Mouse (Mus musculus) cortical plate, adult 2 months (tissue): Measurements from ENCODE around the gene Tcam1. TPM values are rescaled to one million over a fixed set of nuclear protein-coding genes. Genes with fewer than 3 reads are reported as not detected.

Experiments
- H3K27ac ChIP-seq: fragments of 200-500 bp; 2 replicates; pipeline ENCODE4 v1.5.1; 2012; ENCODE audit warnings: low read length, control low read depth, inconsistent platforms; ENCODE audit not compliant: insufficient read depth
- H3K4me1 ChIP-seq: fragments of 200-500 bp; 2 replicates; pipeline ENCODE4 v1.6.1; 2011; ENCODE audit warnings: low read length; ENCODE audit not compliant: control insufficient read depth, insufficient read depth
- H3K4me3 ChIP-seq: fragments of 200-500 bp; 2 replicates; pipeline ENCODE4 v1.5.1; 2011; ENCODE audit warnings: mild to moderate bottlenecking, low read length, control low read depth; ENCODE audit not compliant: insufficient read depth
- CTCF ChIP-seq: fragments of 200-500 bp; IDR thresholded peaks from 2 replicates; pipeline ENCODE4 v1.5.1; 2011; ENCODE audit warnings: mild to moderate bottlenecking, control low read depth, low read length; ENCODE audit not compliant: insufficient read depth; ENCODE audit errors: extremely low read depth
- POLR2A ChIP-seq: fragments of 200-500 bp; IDR thresholded peaks from 2 replicates; pipeline ENCODE4 v1.6.1; 2011; ENCODE audit warnings: mild to moderate bottlenecking, low read length, control low read depth; ENCODE audit not compliant: insufficient read depth; ENCODE audit errors: extremely low read depth
- polyA plus RNA-seq: library from polyadenylated mRNA; depleted of rRNA; stranded (reverse); fragments of >200 nt; gene quantifications from 2 replicates; pipeline ENCODE4 v1.2.3, GENCODE M21; 2012

The Tcam1 gene
- polyA plus RNA-seq, 1 experiment, result 0.13 TPM

GRCm38 (mm10) chr11:106272644-106273310 is 3.7 kb upstream of the Tcam1 start, which contains the start of gene Smarcd2:
Gene Smarcd2 (minus strand): TSS chr11:106272972.
- TF ChIP-seq CTCF (no peak), POLR2A (peak; percentile 63)
- peak within 1 kb of the TSS; percentile 80 for H3K27ac ChIP-seq
- peaks cover 5% of the 10 kb centered on the region for H3K4me1 ChIP-seq
- H3K4me3 ChIP-seq, result peak within 1 kb of the TSS; percentile 50

- H3K27ac ChIP-seq, result no peak overlapping the region
- H3K4me1 ChIP-seq, result peaks cover 3% of the 10 kb centered on the region
- peak overlapping the region; percentile 50 for H3K4me3 ChIP-seq
- TF ChIP-seq CTCF, result no peak
- no peak for TF ChIP-seq POLR2A
These were observed 3.2 kb upstream of the Tcam1 start for GRCm38 (mm10) chr11:106273311-106273684.

- H3K4me3 ChIP-seq, result no peak overlapping the region; the same call in 1 of the 2 replicates
- no peak overlapping the region for H3K27ac ChIP-seq
- peaks cover 3% of the 10 kb centered on the region for H3K4me1 ChIP-seq
- no peak for TF ChIP-seq POLR2A
- no peak for TF ChIP-seq CTCF
These were observed 2.7 kb upstream of the Tcam1 start for GRCm38 (mm10) chr11:106273811-106274210.

GRCm38 (mm10) chr11:106274374-106274773 is 2.1 kb upstream of the Tcam1 start:
- Histone ChIP-seq H3K4me3 (no peak overlapping the region), H3K27ac (no peak overlapping the region), H3K4me1 (peaks cover 3% of the 10 kb centered on the region)
- no peak for TF ChIP-seq POLR2A
- no peak for TF ChIP-seq CTCF

GRCm38 (mm10) chr11:106274971-106275411 is 1.5 kb upstream of the Tcam1 start:
- H3K27ac ChIP-seq, result no peak overlapping the region
- H3K4me3 ChIP-seq, result no peak overlapping the region
- no peak for TF ChIP-seq POLR2A
- peaks cover 3% of the 10 kb centered on the region for H3K4me1 ChIP-seq

- H3K4me3 ChIP-seq, result no peak overlapping the region
- H3K4me1 ChIP-seq, result peaks cover 1% of the 10 kb centered on the region; the same call in 1 of the 2 replicates
- TF ChIP-seq CTCF, result no peak
- no peak for TF ChIP-seq POLR2A
These were observed 6.0 kb downstream of the Tcam1 start for GRCm38 (mm10) chr11:106282452-106282851.

GRCm38 (mm10) chr11:106283371-106283770 is 6.9 kb downstream of the Tcam1 start:
- H3K27ac ChIP-seq, result no peak overlapping the region
- TF ChIP-seq CTCF (no peak), POLR2A (no peak)

More at GRCm38 (mm10) chr11:106282452-106282851, 6.0 kb downstream of the Tcam1 start:
- no peak overlapping the region for H3K27ac ChIP-seq

GRCm38 (mm10) chr11:106284126-106284525 is 7.7 kb downstream of the Tcam1 start:
- no peak overlapping the region for H3K4me3 ChIP-seq
- peaks cover 1% of the 10 kb centered on the region; the same call in 1 of the 2 replicates for H3K4me1 ChIP-seq
- H3K27ac ChIP-seq, result no peak overlapping the region
- no peak for TF ChIP-seq CTCF
- TF ChIP-seq POLR2A, result no peak

More at GRCm38 (mm10) chr11:106283371-106283770, 6.9 kb downstream of the Tcam1 start:
- Histone ChIP-seq H3K4me3 (no peak overlapping the region), H3K4me1 (peaks cover 1% of the 10 kb centered on the region; the same call in 1 of the 2 replicates)

GRCm38 (mm10) chr11:106286206-106286605 is 9.7 kb downstream of the Tcam1 start:
- TF ChIP-seq POLR2A, result no peak
- no peak for TF ChIP-seq CTCF
- H3K4me3 ChIP-seq, result no peak overlapping the region
- peaks cover 1% of the 10 kb centered on the region; the same call in 1 of the 2 replicates for H3K4me1 ChIP-seq
- no peak overlapping the region for H3K27ac ChIP-seq

- TF ChIP-seq POLR2A (no peak), CTCF (no peak)
- H3K27ac ChIP-seq, result no peak overlapping the region
- peaks cover 1% of the 10 kb centered on the region; the same call in 1 of the 2 replicates for H3K4me1 ChIP-seq
- no peak overlapping the region for H3K4me3 ChIP-seq
These were observed 10.5 kb downstream of the Tcam1 start for GRCm38 (mm10) chr11:106286987-106287386.

- Histone ChIP-seq H3K4me3 (no peak overlapping the region), H3K4me1 (peaks cover 1% of the 10 kb centered on the region; the same call in 1 of the 2 replicates), H3K27ac (no peak overlapping the region)
- TF ChIP-seq POLR2A, result no peak
- TF ChIP-seq CTCF, result 0 out of 2 replicates have a peak, but pooled peaks have one; percentile 8
These were observed 12.9 kb downstream of the Tcam1 start for GRCm38 (mm10) chr11:106289369-106289768.
